Mouse (Mus musculus): ENCODE measurements around the gene Lypd6.

The Lypd6 gene

GRCm38 (mm10) chr2:50165277-50165676, 99.0 kb downstream of the Lypd6 start:
- DNase-seq (ENCODE audit: extremely low read depth, insufficient read length, low spot score): no peak

- no peak for DNase-seq (ENCODE audit: extremely low read depth, insufficient read length, low spot score)
These were observed 99.9 kb downstream of the Lypd6 start for GRCm38 (mm10) chr2:50166082-50166481.

GRCm38 (mm10) chr2:50173730-50174528, 107.7 kb downstream of the Lypd6 start:
- no peak for DNase-seq (ENCODE audit: extremely low read depth, insufficient read length, low spot score)

GRCm38 (mm10) chr2:50175709-50176108, 109.5 kb downstream of the Lypd6 start:
- no peak for DNase-seq (ENCODE audit: extremely low read depth, insufficient read length, low spot score)

- no peak for DNase-seq (ENCODE audit: extremely low read depth, insufficient read length, low spot score)
These were observed 112.9 kb downstream of the Lypd6 start for GRCm38 (mm10) chr2:50179164-50179563.

GRCm38 (mm10) chr2:50180423-50180822, 114.2 kb downstream of the Lypd6 start:
- no peak for DNase-seq (ENCODE audit: extremely low read depth, insufficient read length, low spot score)

GRCm38 (mm10) chr2:50181332-50181731, 115.1 kb downstream of the Lypd6 start:
- DNase-seq (ENCODE audit: extremely low read depth, insufficient read length, low spot score): no peak

- no peak for DNase-seq (ENCODE audit: extremely low read depth, insufficient read length, low spot score)
These were observed 120.6 kb downstream of the Lypd6 start for GRCm38 (mm10) chr2:50186711-50187405.

GRCm38 (mm10) chr2:50188856-50189255, 122.6 kb downstream of the Lypd6 start:
- DNase-seq (ENCODE audit: extremely low read depth, insufficient read length, low spot score): no peak

GRCm38 (mm10) chr2:50196681-50197080, 130.5 kb downstream of the Lypd6 start:
- DNase-seq (ENCODE audit: extremely low read depth, insufficient read length, low spot score): no peak

GRCm38 (mm10) chr2:50197801-50198200, 131.6 kb downstream of the Lypd6 start:
- DNase-seq (ENCODE audit: extremely low read depth, insufficient read length, low spot score): no peak

- no peak for DNase-seq (ENCODE audit: extremely low read depth, insufficient read length, low spot score)
These were observed 134.3 kb downstream of the Lypd6 start for GRCm38 (mm10) chr2:50200541-50200940.

GRCm38 (mm10) chr2:50220574-50220973, 154.3 kb downstream of the Lypd6 start:
- no peak for DNase-seq (ENCODE audit: extremely low read depth, insufficient read length, low spot score)

GRCm38 (mm10) chr2:50225019-50225418, 158.8 kb downstream of the Lypd6 start:
- DNase-seq (ENCODE audit: extremely low read depth, insufficient read length, low spot score): no peak

GRCm38 (mm10) chr2:50233491-50233890, 167.3 kb downstream of the Lypd6 start:
- DNase-seq (ENCODE audit: extremely low read depth, insufficient read length, low spot score): no peak

Measured in 3134 (cell line).